Mouse (Mus musculus): ENCODE measurements around the gene Cryzl1.

GRCm38 (mm10) chr16:91659798-91660197 lies 69.0 kb downstream of the Cryzl1 start:
- no peak for TF ChIP-seq CTCF (IDR thresholded peaks at IDR 0.05; ENCODE audit: control insufficient read depth, insufficient read depth, low read length)
- TF ChIP-seq POLR2A (IDR thresholded peaks at IDR 0.05; ENCODE audit: borderline replicate concordance, control insufficient read depth, low read depth, low read length): no peak
